Mouse (Mus musculus) left cerebral cortex, adult 18-20 months (tissue): ENCODE measurements around the gene Thbs4. TPM values are rescaled to one million over a fixed set of nuclear protein-coding genes. Genes with fewer than 3 reads are reported as not detected.

Experiments
- DNase-seq, 2 experiments: peaks; one replicate each; pipeline ENCODE4 v3.0.0; 2021 to 2022; ENCODE audit warnings: low spot score in 2 of 2, mixed read lengths in 1 of 2
- long read RNA-seq, 2 experiments: library from polyadenylated mRNA; stranded (forward); transcript quantifications; one replicate each; pipeline ENCODE4 v2.0.0; 2021
- total RNA-seq, 2 experiments: library from RNA; stranded (reverse); gene quantifications; 2 replicates each; pipeline ENCODE4 v1.2.3; 2021

Thbs4 gene
- total RNA-seq, result 1 to 10 TPM; 4.6 to 9.1 TPM
- long read RNA-seq, experiment 1, transcript Thbs4-201 (22 exons, 3,198 nt), result major isoform, 5 of 8 reads
- long read RNA-seq, experiment 1, partial matches to known transcripts, result 1 of 8 reads
- long read RNA-seq, experiment 1, other reads (novel, unspliced or antisense), result 2 of 8 reads
- long read RNA-seq, experiment 2, partial matches to known transcripts, result 0 of 3 reads
- long read RNA-seq, experiment 2, other reads (novel, unspliced or antisense), result 1 of 3 reads

- DNase-seq, result no peak
Measured at GRCm38 (mm10) chr13:92794462-92795214, at the start of gene Thbs4. Gene Thbs4 (minus strand): TSS chr13:92794818.

GRCm38 (mm10) chr13:92833162-92833561 is 38.5 kb upstream of the Thbs4 start:
- no peak for DNase-seq

DNA sequence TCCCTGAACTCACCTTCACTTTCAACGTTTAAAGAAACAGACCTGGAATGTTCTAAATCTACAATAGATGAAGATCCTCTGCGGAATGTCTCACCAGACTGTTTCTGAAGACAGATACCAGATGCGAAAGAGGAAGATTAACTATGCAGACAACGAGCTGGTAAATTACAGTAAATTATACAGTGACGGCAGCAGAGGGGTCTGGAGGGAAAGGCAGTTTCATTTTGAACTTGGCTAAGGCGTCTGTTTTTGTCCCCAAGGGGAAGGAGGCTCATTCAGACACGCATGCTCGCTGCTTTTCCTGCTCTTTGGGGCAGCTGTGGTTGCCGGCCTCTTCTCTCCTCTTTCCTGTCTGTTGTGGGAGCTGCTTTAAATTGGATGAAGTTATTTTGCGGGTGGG is 34.2 kb upstream of the Thbs4 start:
- no peak for DNase-seq

DNA sequence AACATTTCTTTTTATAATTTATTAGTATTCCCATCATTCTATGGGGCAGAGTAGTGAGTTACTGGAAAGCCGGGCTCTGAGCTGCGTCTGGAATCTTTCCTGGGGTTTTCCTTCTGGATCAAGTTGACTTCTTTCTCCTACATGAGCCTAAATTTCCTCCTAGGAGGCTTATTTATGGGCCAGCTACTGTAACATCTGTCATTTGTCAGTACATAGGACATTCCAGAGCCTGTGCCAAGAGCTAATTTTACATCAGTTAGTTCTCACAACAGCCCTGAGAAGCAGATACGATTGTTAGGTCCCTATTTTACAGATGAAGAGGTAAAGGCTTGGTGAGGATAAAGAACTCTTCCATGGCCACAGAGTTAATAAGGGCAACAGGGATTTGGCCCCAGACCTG is 22.7 kb upstream of the Thbs4 start:
- no peak for DNase-seq

GRCm38 (mm10) chr13:92816329-92816728 is 21.7 kb upstream of the Thbs4 start:
- no peak for DNase-seq

DNA sequence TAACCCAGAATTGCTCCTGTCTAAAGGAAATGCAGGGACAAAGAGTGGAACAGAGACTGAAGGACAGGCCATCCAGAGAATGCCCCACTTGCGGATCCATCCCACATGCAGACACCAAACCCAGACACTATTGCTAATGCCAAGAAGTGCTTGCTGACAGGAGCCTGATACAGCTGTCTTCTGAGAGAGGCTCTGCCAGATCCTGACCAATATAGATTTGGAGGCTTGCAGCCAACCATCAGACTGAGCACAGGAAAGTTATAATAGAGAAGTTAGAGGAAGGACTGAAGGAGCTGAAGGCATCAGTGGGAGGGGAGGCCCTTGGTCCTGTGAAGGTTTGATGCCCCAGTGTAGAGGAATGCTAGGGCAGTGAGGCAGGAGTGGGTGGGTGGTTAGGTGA is 16.0 kb upstream of the Thbs4 start:
- DNase-seq, result peak; percentile 17 to 28

- no peak for DNase-seq
Measured at GRCm38 (mm10) chr13:92807849-92808248, 13.2 kb upstream of the Thbs4 start.

GRCm38 (mm10) chr13:92806785-92807184 is 12.2 kb upstream of the Thbs4 start:
- no peak for DNase-seq

- peak in 1 of 2 experiments; percentile 25 for DNase-seq
Measured at GRCm38 (mm10) chr13:92799306-92799925, 4.8 kb upstream of the Thbs4 start.

DNA sequence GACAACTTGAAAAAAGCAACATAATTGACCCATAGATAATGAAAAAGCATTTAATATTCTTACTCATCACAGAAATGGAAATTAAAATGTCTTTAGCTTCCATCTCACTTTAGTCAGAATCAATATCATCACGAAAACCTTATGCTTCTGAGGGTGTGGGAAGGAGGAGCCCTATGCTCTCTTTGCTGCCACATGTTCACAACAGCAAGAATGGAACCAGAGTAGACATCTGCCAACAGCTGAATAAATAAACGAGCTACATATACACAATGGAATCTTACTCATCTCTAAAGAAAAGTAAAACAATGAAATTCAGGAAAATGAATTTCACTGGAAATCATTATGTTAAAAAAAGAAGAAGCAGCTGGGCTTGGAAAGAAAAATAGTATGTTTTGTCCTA is 4.2 kb upstream of the Thbs4 start:
- DNase-seq, result no peak

DNA sequence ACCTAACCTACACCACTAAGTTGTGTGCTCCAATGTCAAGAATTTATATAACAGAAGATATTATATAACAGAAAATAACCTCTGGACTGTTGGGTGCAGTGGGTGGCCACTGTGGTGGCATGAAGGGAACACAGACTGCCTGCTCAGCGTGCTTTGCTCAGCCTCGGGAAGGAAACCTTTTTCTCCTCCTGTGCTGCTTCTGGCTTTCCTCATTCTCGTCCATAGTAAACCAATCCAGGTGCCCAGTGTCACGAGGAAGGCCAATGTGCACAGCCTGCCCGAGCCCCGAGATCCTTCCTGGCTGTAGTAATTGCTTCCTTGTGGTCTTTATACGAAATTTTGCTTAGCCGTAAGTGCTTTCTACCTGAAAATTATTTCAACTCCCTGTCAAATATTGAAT is 982 bp downstream of the Thbs4 start:
- DNase-seq, result no peak

DNA sequence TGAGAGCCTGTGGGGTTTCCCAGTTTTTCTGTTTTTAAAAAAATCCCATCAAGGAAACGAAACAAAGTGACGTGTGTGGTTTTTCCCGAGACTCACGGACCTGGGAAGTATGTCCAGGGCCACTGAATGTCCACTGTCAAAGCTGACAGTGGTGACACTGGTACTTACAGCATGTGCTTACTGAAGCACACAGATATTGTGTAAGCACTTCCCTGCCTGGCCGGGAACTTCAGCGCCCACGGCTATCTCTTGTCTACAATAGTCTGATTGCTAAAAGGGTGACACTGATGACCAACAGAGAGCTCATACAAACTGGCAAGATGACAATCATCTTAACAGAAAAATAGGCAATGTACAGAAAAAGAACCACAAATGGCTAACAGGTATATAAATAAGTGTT is 3.1 kb downstream of the Thbs4 start:
- DNase-seq, result no peak

GRCm38 (mm10) chr13:92784311-92784710 is 10.3 kb downstream of the Thbs4 start:
- peak in 1 of 2 experiments; percentile 29 for DNase-seq

GRCm38 (mm10) chr13:92783551-92783950 is 11.1 kb downstream of the Thbs4 start:
- no peak for DNase-seq

GRCm38 (mm10) chr13:92780927-92781326 is 13.7 kb downstream of the Thbs4 start:
- DNase-seq, result no peak

GRCm38 (mm10) chr13:92780076-92780475 is 14.5 kb downstream of the Thbs4 start:
- no peak for DNase-seq

- DNase-seq, result no peak
Measured at GRCm38 (mm10) chr13:92778642-92779041, 16.0 kb downstream of the Thbs4 start.

DNA sequence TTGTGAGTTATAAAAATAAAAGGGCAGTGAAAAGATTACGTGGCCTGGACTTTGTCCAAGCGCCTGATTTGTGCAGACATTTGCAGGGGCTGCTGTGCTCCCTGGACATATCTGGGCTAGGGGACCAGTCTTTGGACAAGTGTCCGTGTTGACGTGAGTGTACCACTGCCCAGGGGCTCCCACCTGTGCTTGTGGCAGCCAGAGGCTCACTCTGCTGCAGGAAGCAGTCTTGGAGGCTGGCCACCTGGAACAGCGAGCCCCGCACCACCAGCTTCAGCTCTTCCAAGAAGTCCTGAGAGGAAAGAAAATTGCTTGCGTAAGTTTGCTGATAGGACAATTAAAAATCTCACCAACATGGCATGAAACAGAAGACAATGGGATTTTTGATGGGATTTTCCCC is 18.7 kb downstream of the Thbs4 start:
- no peak for DNase-seq

DNA sequence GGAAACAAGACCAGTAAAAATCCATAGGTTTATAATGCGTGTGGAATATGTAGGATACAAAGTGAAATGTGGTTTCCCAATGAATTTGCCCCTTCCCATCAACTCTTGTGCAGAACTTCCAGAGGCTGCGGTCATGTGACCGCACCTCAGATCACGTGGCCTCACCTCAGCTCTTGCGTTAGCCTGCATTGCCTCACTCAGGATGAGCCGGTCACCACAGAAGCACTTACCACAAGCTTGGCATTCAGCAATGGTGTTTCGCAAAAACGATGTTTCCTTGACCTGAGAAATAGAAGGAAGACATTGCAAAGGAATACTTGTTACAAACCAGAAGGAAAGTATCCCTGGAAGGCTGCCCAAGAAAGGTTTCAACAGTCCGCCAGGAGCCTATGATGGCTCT is 19.7 kb downstream of the Thbs4 start:
- DNase-seq, result no peak

GRCm38 (mm10) chr13:92772500-92772899 is 22.1 kb downstream of the Thbs4 start:
- DNase-seq, result no peak

DNA sequence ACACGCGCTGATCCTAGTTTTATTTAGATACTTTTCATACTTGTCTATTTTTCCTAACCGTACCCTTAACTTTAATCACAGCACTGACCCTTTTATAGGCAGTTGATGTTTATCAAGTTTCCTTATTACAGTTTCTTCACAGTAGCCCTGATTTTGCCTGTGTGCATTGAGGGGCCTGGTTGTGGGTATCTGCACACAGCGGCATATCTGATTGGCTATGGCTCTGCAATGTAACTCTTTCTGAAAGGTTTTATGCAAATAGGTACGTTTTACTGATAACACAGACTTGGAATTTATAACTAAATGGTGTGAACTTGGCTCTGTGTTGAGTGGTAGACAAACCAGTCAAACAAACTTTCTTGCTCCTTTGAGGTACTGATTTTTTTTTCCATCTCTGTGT is 23.1 kb downstream of the Thbs4 start:
- no peak for DNase-seq

GRCm38 (mm10) chr13:92765454-92766242 is 29.0 kb downstream of the Thbs4 start:
- no peak for DNase-seq
